Comparison of ENCODE assay signal across 14 mouse cellular contexts in genomic region chr9:11939851-11940560, GRCm38 (mm10).
"Had no signal": no experiment of that assay in that cellular context is flagged by ENCODE, and none has a peak within 500 bp of the region (broad histone marks: within the 10 kb centered on the region; RNA-seq: fewer than 3 reads in every experiment).

No protein-coding gene starts in this region.

- H3K9ac ChIP-seq: liver, embryonic 13.5 days had no signal

- H3K9me3 ChIP-seq: liver, embryonic 13.5 days had no signal

- H3K27me3 ChIP-seq: liver, embryonic 13.5 days had no signal

- H3K27ac ChIP-seq: left cerebral cortex, adult 2 months; liver, embryonic 13.5 days; stomach, postnatal 0 days had no signal

- H3K4me1 ChIP-seq: liver, embryonic 13.5 days had no signal

- H3K36me3 ChIP-seq: liver, embryonic 13.5 days had no signal

- DNase-seq: kidney, adult 9 months; kidney, postnatal 14 days; kidney, postnatal 4 days; liver, embryonic 13.5 days; lung, adult 2 months; lung, postnatal 14 days; lung, postnatal 4 days; midbrain, embryonic 14.5 days; thymus, adult 2 months; thymus, postnatal 14 days; thymus, postnatal 4 days had no signal

- H3K4me2 ChIP-seq: liver, embryonic 13.5 days; midbrain, embryonic 11.5 days had no signal

- H3K4me3 ChIP-seq: left cerebral cortex, adult 2 months; liver, embryonic 13.5 days had no signal
